Mouse (Mus musculus) CD4-positive naive resting alpha-beta T cell, adult 57 days (primary cell): ENCODE results near the gene Amacr. TPM values are rescaled to one million over a fixed set of nuclear protein-coding genes. Genes with fewer than 3 reads are reported as not detected.

Experiments used
- total RNA-seq: library from RNA; stranded (reverse); gene quantifications from one replicate; pipeline ENCODE4 v1.2.4, GENCODE M21; 2023

Gene Amacr
- total RNA-seq: 3.8 TPM

DNA sequence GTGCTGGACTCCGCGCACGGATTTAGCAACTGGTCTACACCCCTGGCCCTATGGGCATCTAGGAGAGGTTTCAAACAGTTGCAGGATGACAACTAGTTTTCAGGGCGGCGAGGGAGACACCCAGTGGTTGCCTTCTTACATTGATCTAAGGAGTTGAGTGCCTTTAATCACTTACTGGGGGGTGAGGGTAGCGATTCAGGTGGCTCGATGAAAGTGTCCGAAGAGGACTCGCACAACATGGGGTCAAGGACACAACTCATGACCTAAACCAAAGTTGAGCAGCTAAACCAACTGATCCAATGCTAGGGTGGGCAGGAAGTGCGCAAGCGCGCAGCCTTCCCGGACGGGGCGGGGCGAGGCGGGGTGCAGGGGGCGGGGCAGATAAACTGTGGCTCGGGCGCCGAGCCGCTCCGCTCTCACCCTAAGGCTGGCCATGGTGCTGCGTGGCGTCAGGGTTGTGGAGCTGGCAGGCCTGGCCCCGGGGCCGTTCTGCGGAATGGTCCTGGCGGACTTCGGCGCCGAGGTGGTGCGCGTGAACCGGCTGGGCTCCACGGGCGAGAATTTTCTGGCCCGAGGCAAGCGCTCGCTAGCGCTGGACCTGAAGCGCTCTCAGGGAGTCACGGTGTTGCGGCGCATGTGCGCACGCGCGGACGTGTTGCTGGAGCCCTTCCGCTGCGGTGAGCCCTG is at the start of gene Amacr:
Gene Amacr, plus strand, starts transcription at position 380 of the 687 bp plus-strand sequence.

GRCm38 (mm10) chr15:10951951-10952759 is 29.4 kb upstream of the Amacr start, which contains the start of gene C1qtnf3:
Gene C1qtnf3 (plus strand): TSS chr15:10952332.

DNA sequence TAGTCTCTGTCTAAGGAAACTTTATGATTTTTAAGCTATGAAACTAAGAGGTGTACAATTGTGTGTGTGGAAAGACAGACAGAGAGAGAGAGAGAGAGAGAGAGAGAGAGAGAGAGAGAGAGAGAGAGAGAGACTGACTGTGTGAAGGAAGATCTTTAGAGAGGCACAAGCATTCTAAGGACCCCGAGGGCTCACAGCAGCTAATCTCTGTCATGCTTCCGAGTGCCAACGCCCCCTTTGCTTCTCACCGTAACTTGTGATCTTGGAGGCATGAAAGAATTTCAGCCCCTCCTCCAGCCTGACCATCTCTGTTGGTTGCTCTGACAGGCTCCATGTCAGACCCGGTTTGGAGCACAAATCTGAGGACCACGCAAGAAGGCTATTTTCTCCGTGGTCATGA is 18.9 kb downstream of the Amacr start, which contains the start of gene Slc45a2:
Gene Slc45a2, plus strand, starts transcription at position 301 of the 400 bp plus-strand sequence.

DNA sequence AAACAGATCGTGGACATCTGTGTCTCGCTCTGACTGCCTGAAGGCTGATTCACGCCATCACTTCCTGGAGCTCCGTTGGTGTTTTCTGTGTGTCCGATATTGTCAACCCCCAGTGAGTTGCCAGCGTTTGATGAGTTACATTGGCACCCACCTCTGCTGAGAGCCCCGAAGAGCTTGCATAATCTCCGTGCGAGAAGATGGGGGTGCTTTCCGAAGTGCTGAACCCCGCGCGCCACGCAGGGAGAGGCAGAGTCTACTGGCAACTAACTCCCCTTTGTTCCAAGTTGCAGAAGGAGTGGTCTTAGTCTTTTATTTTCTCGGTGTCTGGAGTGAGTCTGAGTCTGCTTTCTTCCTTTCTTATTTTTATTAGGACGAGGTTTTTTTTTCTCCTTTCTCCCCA is 56.2 kb downstream of the Amacr start, which contains the start of gene Rxfp3:
Gene Rxfp3, minus strand, starts transcription at position 281 of the 400 bp plus-strand sequence.

Other genes starting within 250 kb of the Amacr start
- gene C1qtnf3, start 29.4 kb upstream of the Amacr start, total RNA-seq: not detected
- not detected for gene Slc45a2, start 19.0 kb downstream of the Amacr start, total RNA-seq
- not detected for gene Rxfp3, start 56.2 kb downstream of the Amacr start, total RNA-seq
- gene Adamts12, start 83.0 kb downstream of the Amacr start, total RNA-seq: not detected